Mouse (Mus musculus): ENCODE results near the gene Dgkg. TPM values are rescaled to one million over a fixed set of nuclear protein-coding genes. Genes with fewer than 3 reads are reported as not detected.

Gene Dgkg
- polyA plus RNA-seq, 1 experiment from 2014 or later = 2.1 TPM

GRCm38 (mm10) chr16:22510861-22511637, 146.0 kb downstream of the Dgkg start:
- Histone ChIP-seq H3K36me3 (ENCODE audit: control insufficient read depth, insufficient read depth, low read length) (no peaks in the 10 kb centered on the region), H3K27me3 (replicated peaks; ENCODE audit: control insufficient read depth, insufficient read depth, low read length) (no peaks in the 10 kb centered on the region), H3K9ac (ENCODE audit: low read length) (no peak overlapping the region), H3K4me3 (ENCODE audit: low read depth, low read length) (no peak overlapping the region), H3K27ac (ENCODE audit: low read depth, low read length) (no peak overlapping the region), H3K9me3 (replicated peaks; ENCODE audit: control insufficient read depth, low read length) (no peaks in the 10 kb centered on the region), H3K4me1 (ENCODE audit: control insufficient read depth, insufficient read depth, low read length) (no peaks in the 10 kb centered on the region), H3K4me2 (ENCODE audit: low read length) (no peak overlapping the region)
- ATAC-seq = no peak
- no peak for DNase-seq (ENCODE audit: low spot score)
- 62% methylated on average over 9 of the region's 9 CpGs for WGBS

- DNase-seq (ENCODE audit: low spot score) (peak; percentile 62), ATAC-seq (peak; percentile 80)
- H3K4me2 ChIP-seq (ENCODE audit: low read length) = no peak overlapping the region
- H3K27ac ChIP-seq (ENCODE audit: low read depth, low read length) = no peak overlapping the region
- H3K27me3 ChIP-seq (replicated peaks; ENCODE audit: control insufficient read depth, insufficient read depth, low read length) = no peaks in the 10 kb centered on the region
- no peak overlapping the region for H3K4me3 ChIP-seq (ENCODE audit: low read depth, low read length)
- WGBS = 62% methylated on average over 5 of the region's 5 CpGs
- 0 out of 2 replicates have a peak, but pooled peaks cover 3% of the 10 kb centered on the region for H3K4me1 ChIP-seq (ENCODE audit: control insufficient read depth, insufficient read depth, low read length)
- H3K9ac ChIP-seq (ENCODE audit: low read length) = no peak overlapping the region
- no peaks in the 10 kb centered on the region for H3K9me3 ChIP-seq (replicated peaks; ENCODE audit: control insufficient read depth, low read length)
- no peaks in the 10 kb centered on the region for H3K36me3 ChIP-seq (ENCODE audit: control insufficient read depth, insufficient read depth, low read length)
Observed at GRCm38 (mm10) chr16:22508936-22509563, 148.0 kb downstream of the Dgkg start.

DNA sequence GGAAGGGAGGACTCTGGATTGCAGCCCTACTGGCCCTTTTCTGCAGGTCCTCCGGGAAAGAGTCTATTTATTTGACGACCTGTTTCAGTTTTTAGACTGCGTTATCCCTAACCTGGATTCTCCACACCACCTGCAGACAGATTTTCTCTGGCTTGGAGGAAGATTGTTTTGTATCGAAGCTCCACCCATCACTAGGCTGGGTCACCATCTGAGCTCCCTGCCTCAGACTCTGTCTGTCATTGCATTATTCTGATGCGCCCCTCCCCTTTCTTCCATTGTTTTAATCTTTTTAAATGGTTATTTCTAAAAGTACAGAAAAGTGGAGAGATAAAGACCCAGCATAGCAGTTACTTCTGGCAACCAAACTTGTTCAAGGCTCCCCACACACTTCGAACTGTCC, 151.4 kb downstream of the Dgkg start:
- H3K9ac ChIP-seq (ENCODE audit: low read length) = no peak overlapping the region
- H3K9me3 ChIP-seq (replicated peaks; ENCODE audit: control insufficient read depth, low read length) = no peaks in the 10 kb centered on the region
- no peak overlapping the region for H3K4me3 ChIP-seq (ENCODE audit: low read depth, low read length)
- no peaks in the 10 kb centered on the region for H3K27me3 ChIP-seq (replicated peaks; ENCODE audit: control insufficient read depth, insufficient read depth, low read length)
- H3K36me3 ChIP-seq (ENCODE audit: control insufficient read depth, insufficient read depth, low read length) = no peaks in the 10 kb centered on the region
- ATAC-seq (no peak), DNase-seq (ENCODE audit: low spot score) (no peak)
- WGBS = 47% methylated on average over 6 of the region's 6 CpGs
- H3K4me1 ChIP-seq (ENCODE audit: control insufficient read depth, insufficient read depth, low read length) = 0 out of 2 replicates have a peak, but pooled peaks cover 3% of the 10 kb centered on the region
- no peak overlapping the region for H3K27ac ChIP-seq (ENCODE audit: low read depth, low read length)
- no peak overlapping the region for H3K4me2 ChIP-seq (ENCODE audit: low read length)

DNA sequence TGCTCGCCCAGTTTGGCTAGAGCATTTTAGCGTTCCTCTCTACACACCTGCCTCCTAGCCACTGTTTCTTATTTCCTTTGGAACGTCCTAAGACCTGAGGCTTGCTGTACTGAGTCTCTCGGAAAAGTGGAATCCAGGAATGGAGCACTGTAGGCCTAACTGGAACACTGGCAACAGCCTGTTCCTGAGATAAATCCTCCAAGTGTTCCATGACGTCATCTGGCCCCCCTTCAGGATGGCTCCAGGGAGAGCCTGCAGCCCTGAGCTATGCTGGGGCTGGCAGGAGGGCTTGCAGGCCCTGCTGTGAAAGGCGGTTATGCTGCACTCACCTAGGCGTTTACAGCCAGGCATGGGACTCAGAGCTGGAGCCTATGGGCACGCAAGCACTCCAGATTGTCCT, 152.2 kb downstream of the Dgkg start:
- 31% methylated on average over 8 of the region's 8 CpGs for WGBS
- H3K9ac ChIP-seq (ENCODE audit: low read length) = no peak overlapping the region
- no peak overlapping the region for H3K4me2 ChIP-seq (ENCODE audit: low read length)
- peak; percentile 57 for DNase-seq (ENCODE audit: low spot score)
- H3K4me1 ChIP-seq (ENCODE audit: control insufficient read depth, insufficient read depth, low read length) = 0 out of 2 replicates have a peak, but pooled peaks cover 3% of the 10 kb centered on the region
- H3K36me3 ChIP-seq (ENCODE audit: control insufficient read depth, insufficient read depth, low read length) = no peaks in the 10 kb centered on the region
- no peak overlapping the region for H3K4me3 ChIP-seq (ENCODE audit: low read depth, low read length)
- no peaks in the 10 kb centered on the region for H3K27me3 ChIP-seq (replicated peaks; ENCODE audit: control insufficient read depth, insufficient read depth, low read length)
- H3K9me3 ChIP-seq (replicated peaks; ENCODE audit: control insufficient read depth, low read length) = no peaks in the 10 kb centered on the region
- no peak overlapping the region for H3K27ac ChIP-seq (ENCODE audit: low read depth, low read length)
- ATAC-seq = peak; percentile 37; the same call in 1 of the 2 replicates

GRCm38 (mm10) chr16:22504049-22504448, 153.0 kb downstream of the Dgkg start:
- no peak for DNase-seq (ENCODE audit: low spot score)
- H3K4me1 ChIP-seq (ENCODE audit: control insufficient read depth, insufficient read depth, low read length) = 0 out of 2 replicates have a peak, but pooled peaks cover 3% of the 10 kb centered on the region
- H3K27ac ChIP-seq (ENCODE audit: low read depth, low read length) = no peak overlapping the region
- H3K9ac ChIP-seq (ENCODE audit: low read length) = no peak overlapping the region
- H3K27me3 ChIP-seq (replicated peaks; ENCODE audit: control insufficient read depth, insufficient read depth, low read length) = no peaks in the 10 kb centered on the region
- no peaks in the 10 kb centered on the region for H3K9me3 ChIP-seq (replicated peaks; ENCODE audit: control insufficient read depth, low read length)
- H3K4me3 ChIP-seq (ENCODE audit: low read depth, low read length) = no peak overlapping the region
- no peaks in the 10 kb centered on the region for H3K36me3 ChIP-seq (ENCODE audit: control insufficient read depth, insufficient read depth, low read length)
- no peak for ATAC-seq
- no peak overlapping the region for H3K4me2 ChIP-seq (ENCODE audit: low read length)
- whole genome bisulfite sequencing = 68% methylated on average over 5 of the region's 5 CpGs

DNA sequence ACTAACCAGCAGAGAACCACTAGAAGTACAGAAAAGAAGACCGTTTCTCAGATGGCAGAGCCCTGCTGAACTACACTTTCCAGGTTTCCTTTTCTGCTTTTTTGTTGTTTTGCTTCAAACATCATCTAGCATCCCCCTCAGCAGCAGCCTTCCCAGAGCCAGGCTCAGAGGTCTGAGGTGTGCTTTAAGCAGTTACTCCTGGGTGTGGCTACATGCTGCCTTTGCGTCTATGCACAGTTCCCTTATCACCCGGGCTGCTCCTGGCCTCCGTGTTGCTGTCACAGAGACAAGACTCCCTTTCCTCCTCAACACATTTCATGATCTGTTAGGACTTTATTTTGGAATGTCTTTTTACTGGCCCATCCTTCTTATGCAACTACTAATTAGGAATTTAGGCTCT, 153.6 kb downstream of the Dgkg start:
- Histone ChIP-seq H3K4me3 (ENCODE audit: low read depth, low read length) (no peak overlapping the region), H3K9me3 (replicated peaks; ENCODE audit: control insufficient read depth, low read length) (no peaks in the 10 kb centered on the region)
- WGBS = 84% methylated on average over 4 of the region's 4 CpGs

DNA sequence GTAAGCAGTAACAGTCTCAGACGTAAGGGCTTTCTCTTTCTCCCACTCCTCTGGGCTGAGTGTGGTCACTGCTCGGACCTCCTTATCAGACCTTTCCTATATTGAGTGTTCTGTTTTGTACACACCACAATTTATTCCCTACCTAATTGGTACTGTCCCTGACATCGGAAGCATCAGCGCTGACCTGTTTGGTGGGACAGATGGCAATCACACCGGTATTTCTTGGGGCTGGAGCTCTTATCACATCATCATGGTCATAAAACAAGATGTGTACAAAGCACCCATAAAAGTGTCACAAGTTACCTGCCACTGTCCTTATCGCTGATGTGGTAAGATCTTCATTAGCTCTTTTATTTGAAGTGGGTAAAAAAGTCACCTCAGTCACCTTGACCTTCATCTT, 155.2 kb downstream of the Dgkg start:
- Histone ChIP-seq H3K4me1 (ENCODE audit: control insufficient read depth, insufficient read depth, low read length) (0 out of 2 replicates have a peak, but pooled peaks cover 3% of the 10 kb centered on the region), H3K9ac (ENCODE audit: low read length) (no peak overlapping the region), H3K27me3 (replicated peaks; ENCODE audit: control insufficient read depth, insufficient read depth, low read length) (no peaks in the 10 kb centered on the region), H3K9me3 (replicated peaks; ENCODE audit: control insufficient read depth, low read length) (no peaks in the 10 kb centered on the region), H3K4me2 (ENCODE audit: low read length) (no peak overlapping the region), H3K4me3 (ENCODE audit: low read depth, low read length) (no peak overlapping the region), H3K36me3 (ENCODE audit: control insufficient read depth, insufficient read depth, low read length) (no peaks in the 10 kb centered on the region), H3K27ac (ENCODE audit: low read depth, low read length) (no peak overlapping the region)
- DNase-seq (ENCODE audit: low spot score) (no peak), ATAC-seq (no peak)
- 92% methylated on average over 6 of the region's 6 CpGs for WGBS

More for the DNA sequence above, 153.6 kb downstream of the Dgkg start:
- no peak overlapping the region for H3K4me2 ChIP-seq (ENCODE audit: low read length)
- no peak for ATAC-seq
- no peaks in the 10 kb centered on the region for H3K36me3 ChIP-seq (ENCODE audit: control insufficient read depth, insufficient read depth, low read length)
- DNase-seq (ENCODE audit: low spot score) = no peak
- H3K27ac ChIP-seq (ENCODE audit: low read depth, low read length) = no peak overlapping the region
- H3K9ac ChIP-seq (ENCODE audit: low read length) = no peak overlapping the region
- H3K27me3 ChIP-seq (replicated peaks; ENCODE audit: control insufficient read depth, insufficient read depth, low read length) = no peaks in the 10 kb centered on the region
- H3K4me1 ChIP-seq (ENCODE audit: control insufficient read depth, insufficient read depth, low read length) = 0 out of 2 replicates have a peak, but pooled peaks cover 3% of the 10 kb centered on the region

- Histone ChIP-seq H3K27me3 (replicated peaks; ENCODE audit: control insufficient read depth, insufficient read depth, low read length) (no peaks in the 10 kb centered on the region), H3K36me3 (ENCODE audit: control insufficient read depth, insufficient read depth, low read length) (no peaks in the 10 kb centered on the region), H3K27ac (ENCODE audit: low read depth, low read length) (no peak overlapping the region), H3K4me1 (ENCODE audit: control insufficient read depth, insufficient read depth, low read length) (0 out of 2 replicates have a peak, but pooled peaks cover 3% of the 10 kb centered on the region), H3K4me3 (ENCODE audit: low read depth, low read length) (no peak overlapping the region), H3K9me3 (replicated peaks; ENCODE audit: control insufficient read depth, low read length) (no peaks in the 10 kb centered on the region), H3K9ac (ENCODE audit: low read length) (no peak overlapping the region), H3K4me2 (ENCODE audit: low read length) (no peak overlapping the region)
- DNase-seq (ENCODE audit: low spot score) = no peak
- ATAC-seq = no peak
- whole genome bisulfite sequencing = 80% methylated on average over 5 of the region's 5 CpGs
Observed at GRCm38 (mm10) chr16:22500561-22500960, 156.5 kb downstream of the Dgkg start.

DNA sequence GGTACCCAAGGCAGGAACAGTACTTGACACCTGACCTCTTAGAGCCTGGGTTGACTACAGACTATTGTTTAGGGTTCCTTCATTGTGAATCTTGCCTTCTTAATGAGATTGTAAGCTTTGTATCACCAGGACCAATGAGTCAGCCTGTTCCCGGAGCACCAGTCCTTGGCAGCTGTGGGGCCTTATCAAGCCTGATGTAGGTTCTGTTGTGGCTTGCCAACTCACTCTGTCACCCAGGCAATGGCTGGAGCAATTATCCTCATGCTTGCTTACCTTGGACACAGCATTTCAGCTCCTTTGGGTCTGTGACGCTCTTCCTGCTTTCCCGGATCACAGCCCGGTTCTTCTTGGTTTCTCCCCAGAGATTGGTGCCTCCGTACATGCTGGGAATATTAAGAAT, 157.1 kb downstream of the Dgkg start:
- 90% methylated on average over 5 of the region's 5 CpGs for WGBS
- H3K27me3 ChIP-seq (replicated peaks; ENCODE audit: control insufficient read depth, insufficient read depth, low read length) = no peaks in the 10 kb centered on the region
- no peak overlapping the region for H3K9ac ChIP-seq (ENCODE audit: low read length)
- no peaks in the 10 kb centered on the region for H3K9me3 ChIP-seq (replicated peaks; ENCODE audit: control insufficient read depth, low read length)
- ATAC-seq (no peak), DNase-seq (ENCODE audit: low spot score) (no peak)
- H3K36me3 ChIP-seq (ENCODE audit: control insufficient read depth, insufficient read depth, low read length) = no peaks in the 10 kb centered on the region
- H3K4me2 ChIP-seq (ENCODE audit: low read length) = no peak overlapping the region
- H3K4me1 ChIP-seq (ENCODE audit: control insufficient read depth, insufficient read depth, low read length) = 0 out of 2 replicates have a peak, but pooled peaks cover 1% of the 10 kb centered on the region
- H3K4me3 ChIP-seq (ENCODE audit: low read depth, low read length) = no peak overlapping the region
- no peak overlapping the region for H3K27ac ChIP-seq (ENCODE audit: low read depth, low read length)

Data from forebrain, embryonic 14.5 days (tissue).